Mouse (Mus musculus): Measurements from ENCODE around the gene Ncaph.
A peak's percentile ranks its signal among the peaks of the same experiment; 100 is the strongest.
"Not testable (repeated sequence)": the region's sequence is repeated elsewhere in the genome, so short reads cannot be mapped to it uniquely, and the experiment has no call there.

Gene Ncaph

DNA sequence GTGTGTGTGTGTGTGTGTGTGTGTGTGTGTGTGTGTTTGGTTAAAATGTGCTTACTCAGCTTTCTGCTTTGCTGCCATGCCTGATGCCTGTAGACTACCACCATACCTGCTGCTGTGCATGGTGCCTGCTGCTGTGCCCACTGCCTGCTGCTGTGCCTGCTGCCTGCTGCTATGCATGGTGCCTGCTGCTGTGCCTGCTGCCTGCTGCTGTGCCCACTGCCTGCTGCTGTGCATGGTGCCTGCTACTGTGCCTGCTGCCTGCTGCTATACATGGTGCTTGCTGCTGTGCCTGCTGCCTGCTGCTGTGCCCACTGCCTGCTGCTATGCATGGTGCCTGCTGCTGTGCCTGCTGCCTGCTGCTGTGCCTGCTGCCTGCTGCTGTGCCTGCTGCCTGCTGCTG is 43.6 kb downstream of the Ncaph start:
- DNase-seq (ENCODE audit: low read depth, low spot score) = not testable (repeated sequence)

DNA sequence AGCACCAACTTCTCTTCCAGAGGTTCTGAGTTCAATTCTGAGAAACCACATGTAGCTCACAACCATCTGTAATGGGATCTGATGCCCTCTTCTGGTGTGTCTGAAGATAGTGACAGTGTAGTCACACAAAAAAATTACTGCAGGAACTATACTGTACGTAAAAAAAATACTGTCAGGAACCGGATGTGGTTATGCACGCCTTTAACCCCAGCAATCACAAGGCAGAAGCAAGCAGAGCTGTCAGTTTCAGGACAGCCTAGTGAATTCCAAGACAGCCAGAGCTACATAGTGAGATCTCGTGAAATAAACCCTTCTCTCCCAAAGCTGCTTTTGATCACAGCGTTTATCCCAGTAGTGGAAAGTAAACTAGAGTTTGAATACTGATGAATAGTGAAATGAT is 47.5 kb downstream of the Ncaph start:
- DNase-seq (ENCODE audit: low read depth, low spot score) = no peak

DNA sequence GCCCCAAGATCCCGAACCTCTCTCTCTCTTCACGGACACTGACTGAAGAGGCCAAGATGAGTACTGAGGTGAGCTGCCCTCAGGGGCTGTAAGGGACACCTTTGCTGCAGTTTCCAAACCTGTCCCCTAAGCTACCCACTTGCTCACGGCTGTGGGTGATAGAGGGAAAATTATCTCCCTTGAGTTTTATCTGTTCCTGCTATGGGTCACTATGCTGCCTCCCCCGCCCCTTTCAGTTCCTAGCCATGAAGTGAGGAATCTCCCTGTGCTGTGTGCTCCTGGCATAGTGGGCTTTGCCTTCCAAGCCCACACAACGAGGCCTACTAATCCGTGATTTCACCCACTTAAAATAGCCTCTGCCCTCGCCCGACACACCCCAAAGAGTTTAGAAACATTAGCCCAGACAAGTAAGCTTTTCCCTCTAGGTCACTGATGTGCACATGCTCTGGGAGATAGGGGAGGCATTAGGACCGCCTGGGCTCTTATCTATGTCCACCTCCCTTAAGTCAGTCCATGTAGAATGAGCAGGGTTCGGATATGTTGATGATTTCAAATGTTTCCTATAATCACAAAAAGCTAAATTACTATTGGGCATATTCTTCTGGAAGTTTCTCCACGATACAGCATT is 53.0 kb downstream of the Ncaph start:
- no peak for DNase-seq (ENCODE audit: low read depth, low spot score)

DNA sequence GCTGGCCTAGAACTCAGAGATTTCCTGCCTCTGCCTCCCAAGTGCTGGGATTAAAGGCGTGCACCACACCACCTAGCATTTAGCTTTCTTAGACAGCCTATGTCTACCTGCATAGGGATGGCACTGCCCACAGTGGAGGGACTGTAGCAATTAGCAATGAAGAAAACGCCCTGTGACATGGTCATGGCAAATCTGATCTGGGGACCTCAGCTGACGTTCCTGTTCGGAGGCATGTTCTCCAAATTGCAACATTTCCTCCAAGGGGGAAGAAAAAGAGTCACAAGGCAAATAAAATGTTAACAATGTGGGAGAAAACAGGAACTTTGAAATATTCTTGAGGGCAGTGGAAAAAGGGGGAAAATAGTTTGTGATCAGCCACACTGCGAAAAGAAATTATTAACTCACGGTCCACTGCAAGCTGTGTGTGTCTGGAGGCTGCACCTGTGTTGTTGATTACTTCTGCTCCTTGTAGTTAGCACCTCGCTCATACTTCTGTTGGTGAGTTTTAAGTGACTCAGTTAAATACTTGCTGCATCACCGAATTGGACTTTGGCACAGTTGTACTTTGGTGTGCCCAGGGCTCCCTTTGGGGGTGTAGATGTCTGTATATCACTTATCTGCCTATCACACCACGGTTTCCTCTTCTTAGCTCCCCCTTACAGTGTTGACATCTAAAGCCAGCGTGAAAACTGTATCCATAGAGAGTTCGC is 53.7 kb downstream of the Ncaph start:
- DNase-seq (ENCODE audit: low read depth, low spot score) = no peak

GRCm38 (mm10) chr2:127079066-127079465 is 54.7 kb downstream of the Ncaph start:
- peak; percentile 20 for DNase-seq (ENCODE audit: low read depth, low spot score)

GRCm38 (mm10) chr2:127077611-127078010 is 56.1 kb downstream of the Ncaph start:
- peak; percentile 46 for DNase-seq (ENCODE audit: low read depth, low spot score)

GRCm38 (mm10) chr2:127074116-127074515 is 59.6 kb downstream of the Ncaph start:
- DNase-seq (ENCODE audit: low read depth, low spot score) = no peak

DNA sequence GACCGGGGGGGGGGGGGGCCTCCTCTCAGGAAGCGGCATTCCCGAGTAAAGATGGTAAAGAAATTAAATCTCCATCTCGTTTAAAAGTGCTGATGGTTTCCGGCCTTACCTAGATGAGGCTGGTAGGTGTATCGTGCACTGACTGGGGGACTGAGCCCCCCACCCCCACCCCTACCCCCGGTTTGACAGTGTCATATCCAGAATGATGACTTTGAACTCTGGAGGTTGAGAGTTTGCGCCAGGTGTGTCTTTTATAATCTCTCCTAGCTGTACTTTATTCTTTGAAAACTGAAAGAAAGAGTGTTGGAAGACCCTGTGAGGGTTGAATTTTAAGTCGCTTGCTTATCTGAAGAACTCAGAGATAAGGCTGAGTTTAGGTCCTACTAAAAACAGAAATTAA is 62.9 kb downstream of the Ncaph start:
- DNase-seq (ENCODE audit: low read depth, low spot score) = no peak

- DNase-seq (ENCODE audit: low read depth, low spot score) = peak; percentile 97
Observed at GRCm38 (mm10) chr2:127070435-127070841, 63.3 kb downstream of the Ncaph start, which contains the start of gene Blvra. TSS of gene Blvra (plus strand) at chr2:127070665.

DNA sequence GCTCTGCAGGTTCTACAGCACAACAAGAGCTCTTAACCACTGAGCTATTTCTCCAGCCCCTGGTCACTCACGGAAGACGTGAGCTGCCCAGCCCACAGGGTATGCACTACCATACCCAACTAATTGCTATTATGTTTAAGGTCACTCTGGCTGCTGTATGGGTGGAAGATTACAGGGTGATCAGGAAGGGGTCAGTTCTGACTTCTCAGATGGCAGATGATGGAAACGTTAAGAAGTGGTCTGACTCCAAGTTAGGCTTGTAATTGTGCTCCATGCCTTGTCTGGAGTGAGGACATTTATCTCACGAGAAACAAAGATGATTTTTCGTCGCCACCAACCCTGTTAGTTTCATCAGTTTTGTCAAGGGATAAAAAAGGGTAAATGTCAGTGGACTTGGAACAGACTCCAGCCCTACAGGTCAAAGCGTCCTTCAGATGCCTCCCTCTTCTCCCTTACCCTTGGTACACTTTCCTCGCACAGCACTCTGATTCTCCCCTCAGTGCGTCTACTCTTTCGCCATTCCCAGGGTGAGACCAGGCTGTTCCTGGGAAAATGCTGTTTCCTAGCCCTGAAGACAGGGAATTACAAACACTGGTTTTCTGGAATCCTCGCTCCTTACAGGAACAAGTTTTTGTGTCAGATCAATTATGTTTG is 63.8 kb downstream of the Ncaph start:
- DNase-seq (ENCODE audit: low read depth, low spot score) = no peak

GRCm38 (mm10) chr2:127068806-127069205 is 64.9 kb downstream of the Ncaph start:
- no peak for DNase-seq (ENCODE audit: low read depth, low spot score)

GRCm38 (mm10) chr2:127061471-127061870 is 72.3 kb downstream of the Ncaph start:
- no peak for DNase-seq (ENCODE audit: low read depth, low spot score)
